Mouse (Mus musculus): ENCODE measurements around the gene Gm47841.

Gene Gm47841

DNA sequence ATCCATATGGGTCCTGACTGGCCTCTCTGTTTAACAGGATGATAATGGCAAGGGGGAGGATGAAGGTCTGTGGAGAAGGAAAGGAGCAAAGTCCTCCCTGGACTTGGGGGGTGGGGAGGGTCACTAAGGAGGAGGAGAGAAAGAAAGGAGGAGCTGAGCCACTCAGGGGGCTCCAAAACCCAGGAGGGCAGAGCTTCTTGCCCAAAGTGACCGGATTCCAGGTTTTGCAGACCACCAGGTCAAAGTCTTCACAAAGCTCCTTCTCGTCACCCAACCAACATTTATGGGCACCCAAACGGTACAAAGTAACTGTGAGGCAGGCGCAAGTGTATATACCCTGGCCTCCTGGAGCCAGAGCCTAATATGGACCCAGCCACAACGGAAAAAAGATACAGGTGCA, 28.5 kb upstream of the Gm47841 start:
- no peak for ATAC-seq (ENCODE audit: insufficient number of reproducible peaks, low FRiP score, low TSS enrichment)

- ATAC-seq (ENCODE audit: insufficient number of reproducible peaks, low FRiP score, low TSS enrichment) = no peak
Measured at GRCm38 (mm10) chr15:101075150-101075549, 28.0 kb upstream of the Gm47841 start.

GRCm38 (mm10) chr15:101074067-101074466, 26.9 kb upstream of the Gm47841 start:
- ATAC-seq (ENCODE audit: insufficient number of reproducible peaks, low FRiP score, low TSS enrichment) = no peak

DNA sequence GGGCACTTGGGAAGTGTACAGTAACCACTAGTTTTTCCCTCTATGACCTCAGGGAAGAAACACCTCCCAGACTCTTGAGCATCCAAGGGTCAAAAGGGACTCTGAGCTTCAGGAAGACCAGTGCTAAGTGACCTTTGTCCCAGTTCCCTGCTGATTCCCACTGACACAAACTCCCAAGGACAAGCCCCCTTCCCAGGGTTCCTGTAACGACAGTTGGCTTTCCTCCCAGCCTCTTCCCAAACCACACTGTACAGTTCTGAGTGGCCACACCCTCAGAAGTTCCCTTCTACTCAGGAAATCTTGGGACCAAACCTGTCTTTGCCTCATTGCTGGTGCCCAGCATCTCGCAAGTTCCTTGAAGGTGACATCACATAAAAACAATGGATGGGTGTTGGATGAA, 25.5 kb upstream of the Gm47841 start:
- ATAC-seq (ENCODE audit: insufficient number of reproducible peaks, low FRiP score, low TSS enrichment) = no peak

- no peak for ATAC-seq (ENCODE audit: insufficient number of reproducible peaks, low FRiP score, low TSS enrichment)
Measured at GRCm38 (mm10) chr15:101070762-101071161, 23.6 kb upstream of the Gm47841 start.

GRCm38 (mm10) chr15:101069641-101070190, 22.5 kb upstream of the Gm47841 start:
- no peak for ATAC-seq (ENCODE audit: insufficient number of reproducible peaks, low FRiP score, low TSS enrichment)

DNA sequence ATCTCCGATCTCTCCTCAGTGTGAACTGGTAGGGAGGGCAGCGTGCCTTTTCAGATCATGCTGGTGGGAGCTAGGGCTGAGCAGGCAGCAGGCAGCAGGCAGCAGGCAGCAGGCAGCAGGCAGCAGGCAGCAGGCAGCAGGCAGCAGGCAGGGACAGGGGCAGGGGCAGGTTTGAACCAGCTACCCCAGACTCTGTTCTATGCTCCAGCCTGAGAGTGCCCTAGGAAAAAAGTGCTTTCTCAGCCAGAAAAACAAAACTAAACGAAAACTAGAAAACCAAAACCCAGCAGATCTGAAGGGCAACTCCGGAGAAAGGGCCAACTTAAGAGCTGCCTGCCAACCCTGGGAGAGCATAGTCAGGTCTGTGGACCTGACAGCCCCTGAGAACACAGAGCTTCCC, 21.5 kb upstream of the Gm47841 start:
- ATAC-seq (ENCODE audit: insufficient number of reproducible peaks, low FRiP score, low TSS enrichment) = no peak

GRCm38 (mm10) chr15:101068029-101068428, 20.8 kb upstream of the Gm47841 start:
- ATAC-seq (ENCODE audit: insufficient number of reproducible peaks, low FRiP score, low TSS enrichment) = no peak

DNA sequence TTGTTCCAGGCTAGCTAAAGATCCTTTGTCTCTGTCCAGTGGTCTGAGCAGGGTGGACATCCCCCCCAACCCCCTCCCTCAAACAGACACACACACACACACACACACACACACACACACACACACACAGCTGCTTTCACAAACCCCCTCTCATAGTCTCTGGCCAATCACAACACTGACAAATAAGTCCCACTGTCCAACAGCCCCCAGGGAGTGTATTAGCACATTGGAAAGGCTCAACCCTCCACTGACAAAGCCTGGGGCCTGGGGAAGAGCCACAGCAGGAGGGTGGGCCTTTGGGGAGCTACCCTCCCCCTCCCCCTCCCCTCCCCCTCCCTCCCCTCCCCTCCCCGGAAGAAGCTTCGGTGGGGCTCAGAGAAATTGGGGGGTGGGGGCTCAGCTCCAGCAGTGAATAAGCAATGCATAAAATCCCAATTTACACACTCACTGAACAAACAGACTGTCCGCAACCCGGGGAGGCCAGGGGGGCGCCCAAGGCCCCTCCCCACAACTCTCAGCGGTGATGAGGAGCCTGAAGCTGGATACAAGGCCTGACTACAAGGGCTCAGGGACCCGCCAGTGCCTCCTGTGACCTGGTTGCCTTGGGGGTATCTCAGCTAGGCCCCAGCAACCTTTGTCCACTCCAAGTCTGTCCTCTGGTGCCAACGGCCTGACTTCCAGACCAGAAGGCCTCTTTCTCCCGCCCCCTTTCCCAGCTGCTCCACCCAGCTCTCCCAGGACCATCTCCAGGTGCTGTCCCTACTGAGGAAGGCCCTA, 19.9 kb upstream of the Gm47841 start:
- ATAC-seq (ENCODE audit: insufficient number of reproducible peaks, low FRiP score, low TSS enrichment) = no peak

DNA sequence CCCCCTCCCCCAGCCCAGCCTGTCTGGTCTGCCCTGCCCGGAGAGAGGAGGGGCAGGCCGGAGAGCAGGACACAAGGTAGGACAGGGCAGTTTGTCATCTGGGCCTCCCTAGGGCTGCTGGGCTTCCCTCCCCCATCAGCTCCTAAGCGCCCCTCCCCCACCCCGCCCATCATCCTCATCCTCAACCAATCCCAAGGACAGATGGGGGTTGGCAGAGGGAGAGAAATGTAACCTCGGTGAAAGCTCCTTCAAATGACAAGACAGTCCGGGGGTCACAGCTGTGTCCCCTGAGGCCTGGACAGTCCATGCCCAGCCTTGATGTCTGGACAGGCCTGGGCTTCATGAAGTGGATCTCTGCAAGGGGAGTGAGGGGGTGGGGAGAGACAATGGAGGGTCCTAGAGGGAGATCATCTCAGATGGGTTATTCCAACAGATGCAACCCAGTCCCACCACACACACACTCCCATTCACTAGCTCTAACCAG, 19.2 kb upstream of the Gm47841 start:
- no peak for ATAC-seq (ENCODE audit: insufficient number of reproducible peaks, low FRiP score, low TSS enrichment)

DNA sequence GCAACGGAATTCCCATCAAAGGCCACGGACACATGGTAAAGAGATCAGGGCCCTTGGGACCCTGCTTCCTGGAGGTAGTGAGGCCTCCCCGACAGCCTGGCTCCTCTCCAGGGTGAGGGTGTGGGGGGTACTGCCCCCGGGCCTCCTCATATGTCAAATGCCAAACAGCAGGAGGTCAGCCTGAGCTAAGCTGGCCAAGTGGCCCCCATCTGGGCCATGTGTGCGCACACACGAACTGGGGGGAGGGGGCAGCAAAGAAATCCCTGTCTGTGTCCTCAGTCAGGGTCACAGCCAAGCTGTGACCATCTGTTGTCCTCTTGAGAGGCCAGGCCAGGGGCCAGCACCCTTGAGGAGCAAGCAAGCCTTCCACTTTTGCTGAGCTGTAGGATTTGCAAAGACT, 17.9 kb upstream of the Gm47841 start:
- ATAC-seq (ENCODE audit: insufficient number of reproducible peaks, low FRiP score, low TSS enrichment) = no peak

GRCm38 (mm10) chr15:101060280-101060852, 13.2 kb upstream of the Gm47841 start:
- no peak for ATAC-seq (ENCODE audit: insufficient number of reproducible peaks, low FRiP score, low TSS enrichment)

- no peak for ATAC-seq (ENCODE audit: insufficient number of reproducible peaks, low FRiP score, low TSS enrichment)
Measured at GRCm38 (mm10) chr15:101059570-101060279, 12.5 kb upstream of the Gm47841 start.

GRCm38 (mm10) chr15:101056225-101056624, 9.0 kb upstream of the Gm47841 start:
- 0 out of 2 replicates have a peak, but pooled peaks have one; percentile 49 for ATAC-seq (ENCODE audit: insufficient number of reproducible peaks, low FRiP score, low TSS enrichment)

GRCm38 (mm10) chr15:101054541-101054940, 7.3 kb upstream of the Gm47841 start:
- no peak for ATAC-seq (ENCODE audit: insufficient number of reproducible peaks, low FRiP score, low TSS enrichment)

DNA sequence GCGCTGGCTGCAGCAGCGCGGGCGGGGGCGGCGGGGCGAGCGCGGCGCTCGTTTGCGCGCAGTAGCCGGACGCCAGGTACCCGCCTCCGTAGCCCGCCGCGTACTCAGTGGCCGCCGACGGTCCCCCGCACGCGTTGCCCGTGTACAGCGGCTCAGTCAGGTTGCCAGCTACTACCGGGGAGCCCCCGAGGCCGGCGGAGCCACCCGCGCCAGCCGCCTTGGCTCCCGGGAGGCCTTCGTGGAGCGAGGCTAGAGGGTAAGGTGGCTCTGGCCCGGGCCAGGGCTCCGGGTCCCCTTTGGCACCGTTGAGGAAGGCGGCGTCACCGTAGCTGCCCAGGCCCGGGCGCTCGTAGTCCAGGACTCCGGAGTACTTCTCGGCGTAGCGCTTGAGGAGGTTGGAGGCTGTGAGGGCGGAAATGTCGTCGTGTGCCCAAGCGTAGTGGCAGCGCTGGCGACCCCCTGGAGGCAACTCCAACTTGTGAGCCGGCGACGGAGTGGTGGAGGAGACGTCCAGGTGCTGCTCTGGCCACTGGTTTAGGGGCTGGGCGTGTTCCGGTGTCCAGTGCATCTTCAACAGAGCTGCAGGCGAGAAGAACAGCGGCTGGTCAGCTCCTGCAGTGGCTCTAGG, 6.7 kb upstream of the Gm47841 start:
- ATAC-seq (ENCODE audit: insufficient number of reproducible peaks, low FRiP score, low TSS enrichment) = no peak

GRCm38 (mm10) chr15:101052560-101053501, 5.6 kb upstream of the Gm47841 start:
- no peak for ATAC-seq (ENCODE audit: insufficient number of reproducible peaks, low FRiP score, low TSS enrichment)

GRCm38 (mm10) chr15:101051869-101052268, 4.7 kb upstream of the Gm47841 start:
- ATAC-seq (ENCODE audit: insufficient number of reproducible peaks, low FRiP score, low TSS enrichment) = no peak

DNA sequence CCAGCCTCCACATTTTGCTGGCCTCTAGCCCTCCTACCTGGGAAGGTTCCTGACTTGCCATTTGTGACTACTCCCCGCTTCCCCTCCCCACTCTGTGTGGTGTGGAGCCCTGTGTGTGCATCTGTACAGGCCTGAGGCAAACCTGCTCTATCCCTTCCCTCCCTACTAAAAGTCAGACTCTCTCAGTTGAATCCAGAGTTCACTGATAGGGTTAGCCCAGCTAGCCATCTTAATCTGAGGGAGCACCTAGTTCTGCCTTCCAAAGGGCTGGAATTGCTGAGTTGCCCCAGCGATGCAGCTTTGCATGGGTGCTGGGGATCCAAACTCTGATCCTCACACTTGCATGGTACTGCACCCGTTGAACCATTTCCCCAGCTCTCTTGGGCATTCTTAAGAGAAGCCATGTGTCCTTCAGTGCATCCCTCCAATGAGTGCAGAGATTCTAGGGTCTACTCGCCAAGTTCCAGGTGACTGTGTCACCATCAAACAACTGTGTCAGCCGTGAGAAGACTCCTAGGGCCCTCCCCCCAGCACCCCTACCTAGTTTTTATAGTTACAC, 1.2 kb upstream of the Gm47841 start:
- ATAC-seq (ENCODE audit: insufficient number of reproducible peaks, low FRiP score, low TSS enrichment) = no peak

Measured in cerebellum, adult (tissue).